Mouse (Mus musculus) ovary, postnatal 10 days (tissue): ENCODE measurements around the gene Hnrnpl.

Experiments used
- DNase-seq: peaks from one replicate; pipeline ENCODE4 v3.0.0; 2022; ENCODE audit warnings: low spot score

The Hnrnpl gene

DNA sequence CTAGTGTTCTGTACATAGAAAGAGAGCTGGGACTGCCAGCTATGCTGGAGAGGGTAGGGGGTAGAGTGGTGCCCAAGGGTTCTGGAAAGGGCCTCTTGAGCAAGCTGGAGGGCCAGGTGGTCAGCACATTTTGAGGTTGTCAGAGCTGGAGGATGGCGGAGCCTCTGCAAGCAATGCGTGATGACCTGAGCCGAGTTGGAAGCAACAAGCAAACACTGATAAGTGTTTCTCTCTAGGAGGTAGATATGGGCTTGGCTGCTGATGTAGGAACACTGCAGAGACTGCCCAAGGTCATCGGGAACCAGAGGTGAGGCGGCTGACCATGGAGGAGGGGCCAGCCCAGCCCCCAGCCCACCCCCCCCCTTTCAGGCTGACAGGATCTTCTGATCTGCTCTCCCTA, 22.6 kb downstream of the Hnrnpl start:
- DNase-seq = no peak

DNA sequence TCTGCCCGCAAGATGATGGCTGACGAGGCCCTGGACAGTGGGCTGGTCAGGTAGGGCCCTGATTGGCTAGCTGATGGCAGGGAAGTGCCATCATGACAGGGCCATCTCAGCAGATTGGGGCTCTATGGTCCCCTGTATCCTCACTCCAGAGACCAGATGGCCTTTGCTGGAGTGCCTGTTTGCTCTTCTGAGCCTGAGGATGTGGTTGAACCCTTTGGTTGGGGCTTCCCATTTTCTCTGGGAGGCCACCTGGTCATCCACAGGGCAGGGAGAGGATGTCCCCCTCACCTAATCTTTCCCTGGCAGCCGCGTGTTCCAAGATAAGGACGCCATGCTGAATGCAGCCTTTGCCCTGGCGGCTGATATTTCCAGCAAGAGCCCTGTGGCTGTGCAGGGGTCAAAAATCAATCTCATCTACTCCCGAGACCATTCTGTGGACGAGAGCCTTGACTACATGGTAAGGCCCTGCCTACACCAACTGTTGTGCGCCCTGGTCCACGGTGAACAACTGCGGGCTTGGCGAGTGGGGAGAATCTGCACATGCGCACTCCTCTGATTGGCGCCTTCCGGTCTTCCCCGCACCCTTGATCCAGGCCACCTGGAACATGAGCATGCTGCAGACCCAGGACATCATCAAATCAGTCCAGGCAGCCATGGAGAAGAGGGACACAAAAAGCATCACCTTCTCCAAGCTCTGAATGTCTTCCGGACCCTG, 23.2 kb downstream of the Hnrnpl start:
- no peak for DNase-seq

DNA sequence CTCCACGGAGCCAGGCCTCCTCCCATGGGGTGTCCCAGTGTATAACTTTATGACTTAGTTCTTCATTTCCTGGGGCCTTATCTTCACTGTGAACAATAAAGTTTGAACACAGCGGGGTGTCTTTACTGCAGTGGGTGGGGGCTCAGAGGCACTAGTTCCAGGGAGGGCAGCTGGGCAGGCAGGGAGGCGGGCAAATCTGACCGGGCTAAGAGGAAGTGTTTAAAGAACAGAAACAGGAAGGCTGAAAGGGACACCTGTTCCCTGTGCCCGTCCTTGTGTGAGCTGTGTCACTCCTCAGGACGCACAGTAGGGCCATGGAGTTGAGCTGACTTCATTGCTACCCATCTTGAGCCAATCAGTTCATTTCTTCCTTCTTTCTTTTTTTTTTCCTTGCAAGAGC, 23.8 kb downstream of the Hnrnpl start:
- DNase-seq = no peak

DNA sequence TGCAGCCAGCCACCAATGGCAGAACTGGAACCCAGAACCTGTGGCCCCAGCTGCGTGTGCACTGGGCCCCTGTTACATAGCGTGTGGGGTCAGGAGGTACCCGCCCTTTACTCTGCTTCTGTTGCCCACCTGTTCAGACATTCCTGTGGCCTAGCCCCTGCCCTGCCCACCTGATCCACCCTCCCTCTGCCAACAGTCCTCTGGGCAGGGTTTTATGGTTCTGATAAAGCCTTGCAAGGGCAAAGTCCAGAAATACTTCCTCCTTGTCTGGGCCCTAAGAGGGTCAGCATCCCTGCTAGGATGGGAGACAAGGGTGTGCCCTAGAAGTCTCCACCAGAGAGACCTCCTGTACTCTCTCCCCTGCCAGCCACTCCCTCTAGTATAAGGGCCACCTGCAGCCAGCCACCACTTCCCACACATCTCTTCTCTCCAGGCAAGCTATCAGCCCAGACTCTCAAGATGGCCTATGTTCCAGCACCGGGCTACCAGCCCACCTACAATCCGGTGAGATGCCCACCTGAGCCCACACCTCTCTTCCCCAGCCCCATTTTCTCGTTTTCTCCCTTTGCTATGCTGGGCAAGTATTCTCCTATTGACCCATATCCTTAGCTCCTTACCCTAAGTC, 25.5 kb downstream of the Hnrnpl start, which contains the start of gene Lgals4:
Gene Lgals4, plus strand, starts transcription at position 132 of the 625 bp plus-strand sequence.
- DNase-seq = no peak

DNA sequence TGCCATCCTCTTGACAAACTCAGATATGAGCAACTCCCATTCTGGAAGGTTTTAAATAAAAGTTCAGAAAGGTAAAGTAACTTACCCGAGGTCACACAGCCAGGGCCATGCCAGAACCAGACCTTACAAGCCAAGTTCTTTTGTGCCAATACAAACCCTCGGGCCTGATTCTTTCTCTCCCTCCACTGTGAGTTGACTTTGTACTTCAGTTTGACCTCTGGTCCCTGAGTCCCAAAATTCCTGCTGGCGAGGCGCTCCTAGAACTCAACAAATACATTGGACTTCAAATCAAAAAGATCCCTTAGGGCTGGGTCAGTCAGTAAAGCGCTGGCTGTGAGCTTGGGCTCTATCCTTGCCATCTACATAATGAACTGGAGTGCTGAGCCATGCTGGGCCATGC, 28.6 kb downstream of the Hnrnpl start:
- DNase-seq = no peak

DNA sequence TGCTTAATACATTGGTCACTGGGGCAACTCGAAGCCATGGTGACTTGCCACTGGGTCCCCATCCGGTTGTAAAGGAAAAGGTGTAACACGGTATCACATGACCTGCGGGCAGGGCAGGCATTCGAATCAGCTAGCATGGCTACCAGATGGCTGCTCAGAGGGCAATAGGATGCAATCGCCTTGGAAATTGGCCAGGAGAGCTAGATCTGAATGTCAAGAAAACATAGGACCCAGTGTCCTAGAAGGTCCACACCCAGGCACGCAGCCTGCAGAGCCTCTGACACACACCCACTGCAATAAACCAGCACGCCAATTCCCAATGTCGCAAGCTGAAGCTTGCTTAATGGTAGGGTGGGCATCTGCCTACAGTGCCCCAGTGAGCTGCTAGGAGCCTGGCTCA, 30.0 kb downstream of the Hnrnpl start:
- DNase-seq = no peak

DNA sequence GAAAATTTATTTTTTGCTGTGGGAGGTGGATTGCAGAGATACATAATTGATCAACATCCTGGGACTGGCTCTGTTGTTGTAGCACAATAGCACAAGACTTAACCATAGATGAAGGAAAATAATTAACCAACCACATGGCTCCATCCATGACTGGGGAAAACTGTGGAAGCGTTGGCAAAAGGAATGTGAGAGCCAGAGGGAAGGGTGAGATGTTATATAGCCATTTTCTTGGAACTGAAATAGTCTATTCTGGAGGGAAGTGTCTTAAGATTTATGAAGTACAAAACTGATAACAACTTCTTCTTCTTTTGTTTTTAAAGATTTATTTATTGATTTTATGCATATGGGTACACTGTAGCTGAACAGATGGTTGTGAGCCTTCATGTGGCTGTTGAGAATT, 38.9 kb downstream of the Hnrnpl start:
- no peak for DNase-seq

DNA sequence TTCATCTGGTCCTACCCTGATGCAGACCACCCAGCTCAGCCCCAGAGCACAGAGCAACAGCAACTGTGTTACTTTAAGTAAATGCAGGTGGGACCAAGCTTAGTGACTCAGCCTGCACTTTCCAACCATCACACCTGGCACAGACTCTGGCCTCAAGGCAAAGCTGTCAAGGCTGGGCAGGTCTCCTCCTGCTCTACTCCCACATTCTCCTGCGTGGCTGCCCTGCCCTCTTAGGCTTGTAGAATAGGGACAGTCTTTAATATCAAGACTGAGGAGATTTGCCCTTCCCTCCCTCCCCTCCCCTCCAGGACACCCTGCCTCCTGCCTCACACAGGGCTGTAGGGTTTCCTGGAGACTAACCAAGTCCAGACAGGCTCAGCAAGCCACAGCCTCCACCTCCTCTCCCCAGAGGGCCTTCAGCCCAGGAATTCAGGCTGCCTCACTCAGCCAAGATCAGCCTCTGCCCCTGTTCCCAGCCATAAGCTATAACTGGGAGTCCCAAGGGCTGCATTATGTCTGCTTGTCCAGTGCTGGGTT, 41.4 kb downstream of the Hnrnpl start:
- DNase-seq = no peak

DNA sequence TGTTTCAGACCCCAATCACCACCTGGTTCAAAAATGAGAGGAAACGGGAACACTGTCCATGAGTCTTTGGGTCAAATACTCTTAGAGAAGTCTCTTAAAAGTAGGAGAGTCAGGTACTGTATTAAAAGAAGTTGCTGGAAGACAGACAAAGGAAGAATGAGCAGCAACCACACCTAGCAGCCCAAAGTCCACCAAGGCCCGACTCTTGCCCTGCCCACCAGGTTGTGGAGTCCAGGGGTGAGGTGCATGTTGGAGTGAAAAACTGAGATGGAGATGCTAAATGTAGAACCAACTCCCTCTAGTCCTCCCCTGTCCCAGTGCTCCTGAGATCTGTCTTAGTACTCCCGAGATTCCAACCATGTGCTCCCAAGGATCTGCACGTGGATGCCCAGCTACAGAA, 42.3 kb downstream of the Hnrnpl start:
- DNase-seq = no peak

DNA sequence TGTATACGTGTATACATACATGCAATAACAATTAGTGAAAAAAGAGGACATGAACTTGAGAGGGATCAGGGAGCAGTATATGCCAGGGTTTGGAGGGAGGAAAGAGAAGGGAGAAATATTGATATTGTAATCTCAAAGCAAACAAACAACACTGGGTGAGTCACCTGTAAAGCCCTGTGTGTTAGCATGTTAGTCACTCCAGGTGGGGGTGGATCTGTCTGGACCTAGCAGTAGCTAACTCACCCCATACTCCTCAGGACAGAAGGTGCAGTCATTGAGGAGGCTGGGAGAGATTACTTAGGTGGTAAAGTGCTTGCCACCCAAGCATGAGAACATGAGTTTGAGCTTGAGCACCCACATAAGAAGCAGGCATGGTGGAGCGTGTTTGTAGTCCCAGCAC, 51.6 kb downstream of the Hnrnpl start:
- no peak for DNase-seq

DNA sequence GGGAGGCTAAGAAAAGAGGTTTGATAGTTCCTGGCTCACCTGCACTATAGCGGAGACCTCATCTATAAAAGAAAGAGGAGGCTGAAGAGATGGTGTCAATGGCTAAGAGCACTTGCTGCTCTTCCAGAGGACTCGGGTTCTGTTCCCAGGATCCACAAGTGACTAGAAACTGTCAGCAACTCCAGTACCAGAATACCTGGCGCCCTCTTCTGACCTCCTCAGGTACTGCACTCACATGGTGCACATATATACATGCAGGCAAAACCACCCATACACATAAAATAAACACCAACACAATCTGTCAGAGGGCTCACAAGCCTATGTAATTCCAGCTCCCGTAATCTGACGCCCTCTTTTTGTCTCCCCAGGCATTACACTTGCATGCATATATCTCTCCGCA, 52.6 kb downstream of the Hnrnpl start:
- no peak for DNase-seq

DNA sequence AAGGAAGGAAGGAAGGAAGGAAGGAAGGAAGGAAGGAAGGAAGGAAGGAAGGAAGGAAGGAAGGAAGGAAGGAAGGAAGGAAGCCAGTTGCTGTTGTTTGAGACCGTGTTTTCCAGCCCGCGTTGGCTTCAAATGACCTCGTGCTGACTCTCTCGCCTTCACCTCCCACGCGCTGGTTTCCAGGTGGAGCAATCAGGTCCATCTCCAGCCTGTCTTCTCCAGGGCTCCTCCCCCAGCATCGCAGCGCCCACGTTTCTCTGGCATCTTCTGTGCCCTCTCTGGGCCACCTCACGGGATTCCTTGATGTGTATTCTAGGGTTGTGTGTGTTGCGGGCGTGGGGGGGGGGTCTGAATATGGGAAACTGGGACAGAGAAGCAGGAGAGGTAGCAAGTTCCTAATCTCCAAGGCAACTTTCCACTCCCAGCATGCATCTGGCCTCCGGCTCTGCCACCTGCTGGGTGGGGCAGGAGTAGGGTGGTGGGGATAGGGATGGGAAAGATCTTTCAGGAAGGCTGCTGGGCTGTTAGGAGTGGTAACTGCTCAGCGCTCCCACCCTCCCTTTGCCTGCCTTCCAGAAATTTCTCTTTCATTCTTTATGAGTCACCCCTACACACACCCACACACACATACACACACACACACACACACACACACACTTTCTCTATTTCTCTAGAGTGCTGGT, 54.6 kb downstream of the Hnrnpl start:
- no peak for DNase-seq

DNA sequence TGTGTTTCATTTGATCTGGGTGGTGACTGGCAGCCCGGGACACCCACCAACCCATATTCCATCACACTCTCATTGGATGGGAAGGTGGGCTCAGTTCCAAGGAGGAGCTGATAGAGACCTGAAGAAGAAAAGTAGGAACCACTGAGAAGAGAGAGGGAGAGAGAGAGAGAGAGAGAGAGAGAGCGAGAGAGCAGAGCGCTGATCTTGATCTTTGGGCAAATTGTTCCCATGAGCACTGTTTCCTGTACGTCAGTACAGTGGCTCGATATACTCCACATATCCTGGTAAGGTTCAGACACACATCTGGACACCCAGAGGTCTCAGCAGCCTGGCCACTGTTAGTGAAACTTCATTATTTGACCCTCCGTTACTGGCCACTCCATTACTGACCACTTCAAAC, 55.2 kb downstream of the Hnrnpl start, which contains the start of gene Lgals7:
Gene Lgals7, plus strand, starts transcription at position 314 of the 400 bp plus-strand sequence.
- DNase-seq = no peak

DNA sequence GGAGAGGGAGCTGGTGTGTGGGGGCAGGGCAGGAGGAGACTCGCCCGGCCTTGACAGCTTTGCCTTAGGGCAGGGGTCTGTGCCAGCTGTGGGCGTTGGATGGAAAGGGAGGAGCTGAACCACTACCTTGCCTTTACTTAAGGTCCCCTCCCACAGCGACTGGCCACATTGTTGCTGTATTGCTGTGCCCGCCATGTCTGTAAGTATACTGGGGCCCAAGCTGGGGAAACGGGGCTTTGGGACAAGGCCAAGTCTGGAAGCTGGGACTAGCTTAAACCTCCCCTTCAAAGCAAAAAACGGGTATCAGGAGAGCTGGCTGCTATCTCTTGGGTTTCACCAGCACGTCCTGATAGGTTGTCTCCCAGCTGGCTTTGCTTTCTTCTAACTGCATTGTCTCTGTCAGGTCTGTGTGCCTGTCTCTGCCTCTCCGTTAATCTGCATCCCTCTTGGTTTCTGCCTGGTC, 56.0 kb downstream of the Hnrnpl start:
- DNase-seq = no peak

DNA sequence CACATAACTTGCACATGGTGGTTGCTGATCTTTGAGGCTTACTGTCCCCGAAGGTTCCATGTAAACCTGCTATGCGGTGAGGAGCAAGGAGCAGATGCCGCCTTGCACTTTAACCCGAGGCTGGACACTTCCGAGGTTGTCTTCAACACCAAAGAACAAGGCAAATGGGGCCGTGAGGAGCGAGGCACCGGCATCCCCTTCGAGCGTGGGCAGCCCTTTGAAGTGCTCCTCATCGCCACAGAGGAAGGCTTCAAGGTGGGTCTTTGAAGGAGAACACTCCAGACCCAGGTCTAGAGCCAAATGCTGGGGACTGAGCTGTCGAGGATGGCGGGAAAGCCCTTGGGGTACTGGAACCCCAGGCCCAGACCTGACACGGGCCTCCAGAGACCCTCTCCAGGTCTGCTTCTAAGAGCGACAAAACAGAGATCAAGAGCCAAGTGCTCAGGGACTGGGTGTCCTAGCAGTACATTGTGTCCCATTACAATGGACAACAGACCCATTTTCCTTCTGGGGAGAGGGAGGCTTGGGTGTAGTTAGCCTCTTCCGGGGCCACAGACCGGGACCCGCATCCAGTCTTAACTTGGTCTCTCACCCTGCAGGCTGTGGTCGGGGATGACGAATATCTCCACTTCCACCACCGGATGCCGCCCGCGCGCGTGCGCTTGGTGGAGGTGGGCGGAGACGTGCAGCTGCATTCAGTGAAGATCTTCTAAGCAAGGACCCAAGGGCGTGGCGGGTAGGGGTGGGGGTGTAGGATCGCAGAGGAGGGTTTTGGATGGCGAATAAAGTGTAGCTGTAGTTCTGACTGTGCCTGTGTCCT, 57.4 kb downstream of the Hnrnpl start:
- DNase-seq = no peak

DNA sequence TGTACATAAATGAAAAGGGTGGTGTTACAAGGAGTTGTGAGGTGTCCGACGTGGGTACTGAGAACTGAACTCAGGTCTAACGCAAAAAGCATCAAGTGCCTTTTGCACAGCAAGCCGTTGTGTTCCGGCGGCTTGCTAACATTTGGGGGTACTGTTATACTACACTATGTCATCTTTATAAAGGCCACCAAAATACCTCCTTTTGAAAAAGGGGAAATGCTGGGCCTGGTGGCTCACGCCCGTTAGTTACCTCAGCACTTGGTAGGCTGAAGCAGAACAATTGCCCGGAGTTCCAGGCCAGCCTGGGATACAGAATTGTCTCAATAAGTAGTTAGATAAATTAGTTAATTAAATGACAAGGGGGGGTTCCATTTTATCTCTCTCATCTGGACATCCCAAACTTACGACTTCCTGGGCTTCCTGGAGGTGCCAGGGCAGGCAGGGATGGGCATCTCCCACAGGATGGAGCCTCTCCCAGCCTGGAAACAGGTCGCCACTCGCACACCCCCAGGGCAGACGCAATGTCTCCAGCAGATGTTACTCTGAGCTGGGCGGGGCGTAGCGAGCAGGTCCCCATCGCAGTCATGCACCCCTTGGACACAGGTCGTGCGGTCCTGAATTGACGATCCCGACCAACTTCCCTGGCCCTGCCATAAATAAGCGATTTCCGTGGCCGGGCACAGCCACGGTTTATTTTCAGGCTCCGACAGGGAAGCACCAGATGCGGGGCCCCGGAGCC, 58.6 kb downstream of the Hnrnpl start:
- no peak for DNase-seq

DNA sequence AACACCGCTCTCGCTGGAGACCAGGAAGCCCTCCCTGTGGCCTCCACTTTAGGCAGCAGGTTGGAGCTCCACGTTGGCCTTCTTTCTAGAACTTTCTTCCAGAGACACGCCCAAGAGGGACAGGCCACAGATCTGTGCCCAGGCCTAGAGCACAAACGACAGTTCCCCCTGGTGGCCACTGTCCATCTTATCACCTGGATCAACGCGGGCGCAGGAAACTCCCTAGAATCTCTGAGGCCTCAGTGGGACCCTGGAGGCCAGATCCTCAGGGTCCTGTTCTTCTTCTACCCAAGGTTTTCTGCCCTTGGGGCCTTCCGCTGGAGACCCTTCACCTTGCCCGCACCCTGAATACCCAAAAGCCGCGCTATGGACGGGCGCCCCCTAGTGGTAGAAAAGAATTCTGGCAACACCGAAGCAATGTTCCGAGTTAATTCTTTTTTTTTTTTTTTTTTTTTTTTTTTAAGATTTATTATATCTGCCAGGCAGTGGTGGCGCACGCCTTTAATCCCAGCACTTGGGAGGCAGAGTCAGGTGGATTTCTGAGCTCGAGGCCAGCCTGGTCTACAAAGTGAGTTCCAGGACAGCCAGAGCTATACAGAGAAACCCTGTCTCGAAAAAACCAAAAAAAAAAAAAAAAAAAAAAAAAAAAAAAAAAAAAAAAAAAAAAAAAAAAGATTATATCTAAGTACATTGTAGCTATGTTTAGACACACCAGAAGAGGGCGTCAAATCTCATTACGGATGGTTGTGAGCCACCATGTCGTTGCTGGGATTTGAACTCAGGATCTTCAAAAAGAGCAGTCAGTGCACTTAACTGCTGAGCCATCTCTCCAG, 59.4 kb downstream of the Hnrnpl start:
- peak; percentile 68 for DNase-seq

DNA sequence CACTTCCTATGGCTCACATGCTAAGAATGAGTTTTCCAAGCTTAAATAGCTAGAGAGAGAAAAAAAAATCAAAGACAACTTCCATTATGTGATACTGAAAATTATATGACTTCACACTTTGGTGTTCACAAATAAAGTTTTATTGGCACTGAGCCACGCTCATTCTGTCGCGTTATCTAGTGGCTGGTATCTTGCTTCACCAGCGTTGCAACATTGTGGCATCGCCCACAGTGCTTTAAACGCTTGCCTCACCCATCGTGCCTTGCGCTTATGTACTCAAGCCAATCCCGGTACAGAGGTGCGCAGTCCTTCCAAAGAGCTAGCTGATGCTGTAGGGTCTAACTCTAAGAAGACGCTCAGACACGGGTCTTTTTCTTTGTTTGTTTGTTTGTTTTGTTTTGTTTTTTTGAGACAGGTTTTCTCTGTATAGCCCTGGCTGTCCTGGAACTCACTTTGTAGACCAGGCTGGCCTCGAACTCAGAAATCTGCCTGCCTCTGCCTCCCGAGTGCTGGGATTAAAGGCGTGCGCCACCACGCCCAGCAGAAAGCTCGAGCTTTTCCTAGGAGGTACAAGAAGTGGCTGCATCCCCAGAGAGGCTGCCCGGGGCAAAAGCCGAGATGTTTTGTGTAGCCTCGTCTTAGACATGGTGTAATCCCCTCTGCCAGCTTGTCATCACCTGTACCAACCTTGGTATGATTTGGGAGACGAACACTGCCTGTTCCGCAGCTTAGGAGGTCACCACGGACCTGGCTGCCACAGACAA, 62.7 kb downstream of the Hnrnpl start:
- DNase-seq = no peak
